Mouse (Mus musculus) v-Abl transformed pro-B cells (cell line): ENCODE measurements around the gene Abca15.
"Not testable (repeated sequence)": the region's sequence is repeated elsewhere in the genome, so short reads cannot be mapped to it uniquely, and the experiment has no call there.

Experiments used
- in situ Hi-C, 2 experiments: fragments of 400-800 bp; cut with MboI; formaldehyde crosslinking; loops; one replicate each; pipeline ENCODE4 v1.15.1; 2025; ENCODE audit not compliant: unreplicated experiment in 2 of 2

Gene Abca15

DNA sequence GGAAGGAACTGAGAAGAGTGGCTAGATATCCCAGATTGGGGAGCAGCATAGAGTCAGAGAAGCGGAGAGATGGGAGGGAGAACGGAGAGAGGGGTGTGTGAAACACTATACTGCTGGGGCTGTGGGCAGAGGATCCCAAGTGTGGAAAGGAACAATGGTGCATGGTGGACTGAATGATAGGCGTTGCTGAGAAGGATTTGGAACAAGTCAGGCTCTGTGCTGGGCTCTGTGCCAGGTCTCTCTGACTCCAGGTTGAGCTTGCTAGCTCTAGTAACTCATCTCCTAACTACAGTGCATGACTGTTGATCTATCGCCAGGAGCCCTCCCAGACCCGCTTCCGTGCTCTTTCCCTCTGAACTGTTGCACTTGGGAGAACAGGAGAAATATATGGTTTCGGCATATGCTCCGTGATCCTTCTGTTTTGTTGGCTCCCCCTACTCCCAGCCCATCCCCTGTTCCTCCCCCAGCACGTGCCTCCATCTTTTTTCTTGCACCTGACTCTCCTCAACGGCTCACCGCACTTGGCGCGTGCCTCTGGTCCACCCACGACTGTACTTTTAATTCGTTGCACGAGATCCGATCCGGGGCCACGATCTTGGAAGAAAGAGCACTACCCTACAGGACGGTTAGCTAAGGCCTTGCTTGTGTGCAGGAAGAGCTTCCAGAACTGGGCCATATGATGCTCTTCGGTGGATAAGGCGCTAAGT is at the start of gene Abca15:
Gene Abca15 (plus strand): TSS at position 584 of the 707 bp plus-strand sequence.
- in situ Hi-C loops, result no loop called here

DNA sequence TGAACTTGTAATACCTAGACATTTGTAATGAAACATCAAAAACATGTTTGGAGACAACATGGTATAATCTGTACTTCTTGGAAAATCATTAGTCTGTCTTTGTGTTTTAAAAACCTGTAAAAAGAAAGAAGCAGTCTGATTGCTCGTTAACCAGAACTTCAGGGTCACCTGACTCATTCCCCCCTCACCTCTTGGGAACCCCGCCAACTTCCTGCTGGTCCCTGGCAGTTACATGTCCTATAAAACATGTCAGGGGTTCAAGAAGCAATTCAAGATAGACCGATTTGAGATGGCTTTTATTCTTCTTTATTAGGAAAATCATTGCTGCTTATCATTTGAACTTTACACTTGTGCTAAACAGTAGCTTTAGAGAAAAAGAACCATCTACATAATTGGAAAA is 43.2 kb upstream of the Abca15 start:
- in situ Hi-C loops, result no loop called here

DNA sequence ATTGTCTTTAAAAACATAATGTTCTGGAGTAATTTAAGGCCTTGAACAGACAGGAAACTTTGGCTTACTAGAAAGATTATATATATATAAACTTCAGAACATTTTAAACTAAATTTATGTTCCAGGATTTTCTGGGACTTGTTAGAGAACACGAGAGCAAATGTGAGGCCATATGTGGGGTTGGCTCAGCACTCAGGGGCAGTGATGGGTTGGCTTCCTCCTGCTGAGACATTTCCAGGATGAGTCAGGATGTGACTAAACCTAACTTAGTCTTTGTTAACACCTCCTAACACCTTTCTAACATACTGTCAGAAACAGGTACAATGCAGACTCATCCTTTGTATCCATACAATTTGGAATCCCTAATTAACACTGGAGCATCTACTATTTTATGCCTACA is 12.4 kb upstream of the Abca15 start:
- in situ Hi-C loops, result no loop called here

DNA sequence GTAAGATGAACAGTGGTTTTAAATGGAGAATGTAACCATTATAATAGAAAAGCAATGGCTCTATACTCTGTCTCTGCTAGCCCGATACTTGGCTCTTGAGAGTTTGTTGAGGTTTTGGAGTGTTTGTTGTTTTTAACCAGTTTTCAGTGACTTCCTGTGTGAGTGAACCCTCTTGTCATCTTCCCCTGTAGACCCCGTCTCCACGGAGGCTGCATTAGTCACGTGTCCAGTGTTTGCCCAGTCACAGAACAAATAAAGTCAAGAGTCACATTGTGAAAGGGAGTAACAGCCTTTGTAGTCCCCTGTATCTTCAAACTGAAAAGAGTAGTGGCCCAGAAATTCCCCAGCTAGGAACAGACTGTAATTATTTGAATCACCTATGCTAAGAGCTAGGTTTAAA is 5.5 kb upstream of the Abca15 start:
- in situ Hi-C loops, result no loop called here

DNA sequence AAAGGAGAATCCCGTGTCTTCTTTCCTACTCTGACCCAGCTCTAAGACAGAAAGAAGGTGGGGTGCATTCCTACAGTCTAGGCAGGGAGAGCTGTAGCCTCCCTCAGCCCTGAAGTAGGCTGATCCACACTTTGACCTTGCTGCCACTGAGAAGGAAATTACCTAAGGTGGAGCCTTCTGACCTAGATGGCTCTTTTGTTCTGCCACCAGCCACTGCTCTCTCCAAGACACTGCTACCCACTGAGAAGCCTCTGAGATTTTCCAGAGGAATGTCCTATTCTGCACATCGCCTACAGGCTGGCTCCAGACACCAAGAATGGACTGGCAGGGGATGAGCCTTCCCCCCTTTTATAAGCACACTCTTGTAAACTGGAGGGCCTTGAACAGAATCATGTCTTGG is 2.6 kb upstream of the Abca15 start:
- in situ Hi-C loops, result not testable (repeated sequence)

DNA sequence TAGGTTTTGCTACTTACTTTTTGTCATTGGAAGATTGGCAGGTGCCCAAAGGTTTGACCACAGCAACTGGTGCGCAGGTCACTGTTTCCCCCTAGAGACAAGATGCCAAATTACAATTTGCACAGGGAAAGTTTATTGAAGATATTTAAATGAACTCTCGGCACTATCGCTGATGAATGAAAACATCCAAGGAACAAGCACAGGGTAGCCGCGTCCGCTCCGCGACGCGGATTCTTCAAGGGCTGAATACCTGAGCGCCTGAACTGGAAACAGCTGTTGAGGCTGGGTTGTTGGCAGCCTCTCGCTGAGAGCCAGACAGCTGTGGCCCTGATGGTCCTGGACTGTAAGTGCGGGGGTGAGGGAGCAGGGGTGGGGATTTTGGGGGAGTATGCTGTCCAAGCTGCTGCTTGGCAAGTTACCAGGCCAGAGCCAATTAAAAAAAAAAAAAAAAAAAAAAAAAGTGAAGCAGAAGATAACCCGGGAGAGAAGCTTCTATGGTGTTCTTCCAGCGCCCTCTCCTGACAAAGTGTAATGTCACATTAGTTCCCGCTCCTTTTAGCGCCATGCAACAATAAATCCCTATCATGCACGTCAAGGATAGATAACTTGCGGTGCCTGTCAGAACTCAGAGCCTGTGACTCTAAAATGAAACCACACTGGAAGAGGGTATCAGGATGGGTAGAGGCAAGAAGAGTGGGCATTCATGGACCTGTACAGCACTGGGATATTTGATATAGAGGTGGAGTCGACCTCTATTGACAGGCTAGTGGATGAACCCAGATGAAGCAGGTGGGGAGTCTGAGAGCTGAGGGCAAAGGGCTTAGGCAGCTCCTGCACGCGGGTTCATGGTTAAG is 1.0 kb upstream of the Abca15 start:
- in situ Hi-C loops, result no loop called here

DNA sequence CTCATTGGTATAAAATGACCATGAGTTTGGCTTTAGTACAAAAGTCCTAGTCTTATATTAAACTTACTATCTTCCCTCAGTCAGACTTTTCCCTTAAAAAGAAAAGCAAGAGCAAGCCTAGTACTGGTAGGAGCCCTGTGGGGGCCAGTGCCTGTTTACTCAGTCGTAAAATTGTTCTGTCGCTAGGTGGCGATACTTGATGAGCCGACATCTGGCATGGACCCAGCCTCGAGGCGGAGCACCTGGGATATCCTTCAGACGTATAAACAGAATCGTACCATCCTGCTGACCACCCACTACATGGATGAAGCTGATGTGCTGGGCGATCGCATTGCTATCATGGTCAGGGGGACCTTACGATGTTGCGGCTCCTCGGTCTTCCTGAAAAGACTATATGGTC is 32.7 kb downstream of the Abca15 start:
- in situ Hi-C loops, result no loop called here

DNA sequence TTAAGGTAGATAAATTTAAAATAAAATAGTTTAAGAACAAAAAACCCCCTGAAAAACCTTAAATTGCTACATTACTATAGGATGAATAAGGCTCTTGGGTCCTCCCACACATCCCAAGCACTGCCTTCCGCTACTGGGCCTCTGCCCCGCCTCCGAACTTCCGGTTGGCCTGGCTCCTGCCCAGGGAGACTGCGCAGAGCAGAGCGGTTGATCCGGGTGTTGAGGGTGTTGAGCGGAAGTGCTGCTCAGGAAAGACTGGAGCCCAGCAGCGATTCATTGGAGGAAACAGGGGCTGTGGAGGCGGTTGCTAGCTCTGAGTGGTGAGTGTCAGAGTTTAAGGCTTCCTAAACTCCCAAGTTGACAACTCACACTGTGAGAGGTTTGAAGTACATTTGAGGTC is 81.0 kb downstream of the Abca15 start, which contains the start of gene Abca16:
Gene Abca16 (plus strand): TSS at position 201 of the 400 bp plus-strand sequence.
- in situ Hi-C loops, result no loop called here

DNA sequence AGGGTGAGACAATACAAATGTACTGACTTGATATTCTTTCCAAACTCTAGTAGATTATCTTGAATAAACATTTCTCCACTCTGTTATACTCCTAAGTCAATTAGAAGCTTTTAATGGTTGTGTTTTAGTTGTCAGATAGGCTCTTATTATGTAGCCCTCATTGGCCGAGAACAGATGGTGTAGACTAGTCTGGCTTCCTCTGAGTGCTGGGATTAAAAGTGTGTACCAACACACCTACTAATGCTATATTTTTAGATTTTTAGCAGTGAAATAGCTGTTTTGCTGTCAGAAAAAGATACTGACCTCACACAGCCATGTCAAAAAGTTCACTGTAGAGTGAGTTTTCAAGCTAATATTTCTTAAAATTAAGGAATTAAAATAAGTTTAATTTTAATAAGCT is 83.9 kb downstream of the Abca15 start:
- in situ Hi-C loops, result no loop called here

DNA sequence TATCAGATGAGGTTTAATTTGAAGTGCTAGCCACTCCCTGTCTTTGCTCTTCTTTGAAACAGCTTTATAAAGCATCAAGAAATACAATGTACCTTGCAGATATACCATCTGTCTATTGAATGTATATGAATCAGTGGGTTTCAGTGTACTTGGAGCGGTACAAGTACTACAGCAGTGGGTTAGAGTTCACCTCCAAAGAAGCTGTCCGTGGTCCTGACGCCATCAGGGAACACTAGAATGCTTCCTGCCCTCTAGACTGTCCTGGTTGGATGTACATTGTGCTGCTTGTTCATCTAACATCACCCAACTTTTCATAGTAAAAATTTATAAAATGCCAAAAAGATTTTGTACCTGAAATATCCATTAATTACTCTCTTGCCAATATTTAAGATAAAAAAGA is 98.2 kb downstream of the Abca15 start:
- in situ Hi-C loops, result no loop called here

DNA sequence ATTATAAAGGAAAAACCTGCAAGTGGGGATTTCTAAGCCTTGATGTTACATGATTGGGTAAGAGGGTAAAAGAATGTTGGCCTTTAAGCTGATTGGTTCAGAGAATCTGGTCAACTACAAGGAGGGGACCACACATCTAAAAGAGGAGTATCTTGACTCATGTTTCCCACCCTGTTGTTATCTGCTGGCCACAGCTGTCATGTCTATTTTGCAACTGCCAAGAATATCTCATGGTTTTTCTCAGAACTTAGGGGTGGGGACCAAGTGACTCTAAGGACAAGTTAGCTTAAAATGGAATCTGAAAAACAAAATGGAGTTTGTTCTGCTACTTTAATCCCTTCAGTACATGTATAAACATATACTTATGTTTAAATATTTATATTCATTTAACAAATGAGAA is 103.0 kb downstream of the Abca15 start:
- in situ Hi-C loops, result no loop called here
